Mouse (Mus musculus) MEL-GATA-1-ER (cell line): ENCODE results near the gene Htr1a.
A peak's percentile ranks its signal among the peaks of the same experiment; 100 is the strongest.

Source experiments
- DNase-seq: peaks from one replicate; pipeline ENCODE4 v3.0.0-alpha.2; 2012; ENCODE audit warnings: low read depth; ENCODE audit errors: extremely low read depth

Gene Htr1a

GRCm38 (mm10) chr13:105443339-105443738, at the start of gene Htr1a:
TSS of gene Htr1a (plus strand) at chr13:105443639.
- no peak for DNase-seq

- DNase-seq = no peak
These were observed 31.7 kb upstream of the Htr1a start for GRCm38 (mm10) chr13:105411535-105412326.

DNA sequence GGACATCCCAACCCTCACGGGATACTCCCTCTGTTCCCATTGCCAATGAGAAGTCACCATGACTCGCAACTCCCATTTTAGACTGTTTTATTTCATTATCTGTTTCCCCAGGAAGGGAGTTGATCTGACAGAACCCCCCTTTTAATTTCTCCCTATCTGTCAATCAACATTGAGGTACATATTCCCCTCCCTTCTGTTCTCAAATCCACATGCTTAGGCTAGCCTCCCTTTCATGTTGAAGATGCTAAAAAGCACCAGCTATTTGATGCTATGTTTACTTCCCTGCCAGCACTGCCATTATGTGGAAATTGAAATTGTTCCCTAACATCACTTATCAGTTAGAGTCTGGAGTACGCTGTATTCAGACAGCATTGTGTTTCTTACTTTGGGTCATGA, 31.1 kb upstream of the Htr1a start:
- no peak for DNase-seq

DNA sequence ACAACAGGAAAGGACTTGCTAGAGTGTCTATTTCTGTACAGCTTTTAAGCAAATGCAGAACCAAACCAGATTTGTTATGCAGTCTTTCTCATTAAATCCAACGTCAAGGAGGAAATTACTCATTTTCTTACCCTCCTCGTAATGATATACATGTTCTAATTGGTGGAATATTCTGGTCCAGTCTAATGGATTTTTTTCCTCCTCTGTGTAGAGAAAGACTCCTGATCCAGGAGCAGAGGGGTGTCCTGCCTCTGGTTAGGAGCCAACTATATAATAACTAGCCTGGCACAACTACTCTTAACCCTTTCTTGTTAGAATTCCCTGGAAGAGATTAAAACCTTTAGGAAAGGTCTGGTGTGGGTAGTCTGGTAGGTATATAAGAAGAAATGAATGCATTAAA, 10.3 kb upstream of the Htr1a start:
- DNase-seq = no peak

- DNase-seq = no peak
These were observed 9.8 kb upstream of the Htr1a start for GRCm38 (mm10) chr13:105433630-105434029.

DNA sequence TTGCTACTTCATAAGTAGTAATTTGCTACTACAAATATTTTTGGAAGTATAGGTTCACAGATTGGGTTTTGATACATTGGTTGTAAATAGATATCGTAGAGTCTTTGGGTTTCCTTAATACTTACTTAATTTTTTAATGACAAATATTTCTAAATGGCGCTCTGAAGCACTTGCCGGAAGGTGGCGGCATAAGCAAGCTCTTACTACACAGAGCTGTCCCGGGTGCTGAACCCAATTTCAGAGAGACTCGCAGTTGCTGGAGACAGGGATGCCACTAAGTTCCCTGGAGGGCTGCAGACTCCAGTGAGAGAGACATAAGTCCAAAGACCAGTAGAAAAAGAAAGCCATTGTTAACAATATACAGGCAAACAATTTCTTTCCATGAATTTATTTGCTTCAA, 863 bp upstream of the Htr1a start:
- DNase-seq = peak; percentile 26

GRCm38 (mm10) chr13:105443871-105444237, 415 bp downstream of the Htr1a start:
- DNase-seq = no peak

- no peak for DNase-seq
These were observed 927 bp downstream of the Htr1a start for GRCm38 (mm10) chr13:105444238-105444894.

GRCm38 (mm10) chr13:105444895-105445281, 1.4 kb downstream of the Htr1a start:
- DNase-seq = no peak

GRCm38 (mm10) chr13:105446239-105446638, 2.8 kb downstream of the Htr1a start:
- DNase-seq = no peak

DNA sequence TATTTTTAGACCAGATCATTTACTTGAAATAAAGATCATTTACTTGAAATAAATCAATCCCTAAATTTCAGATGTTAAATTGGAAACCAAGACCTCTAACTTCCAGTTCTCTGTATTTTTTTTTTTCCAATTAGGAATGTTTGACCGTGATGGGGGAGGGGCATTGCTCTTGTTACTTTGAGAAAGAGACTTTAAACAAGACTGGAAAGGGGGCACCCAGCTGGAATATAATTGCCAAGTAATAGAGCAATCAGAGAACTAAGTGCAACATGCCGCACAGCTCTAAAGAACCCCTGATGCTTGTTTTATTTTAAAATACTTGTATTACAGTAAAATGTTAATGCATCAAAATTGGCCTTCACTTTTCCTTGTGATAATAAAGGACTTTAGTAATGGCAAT, 4.3 kb downstream of the Htr1a start:
- no peak for DNase-seq

DNA sequence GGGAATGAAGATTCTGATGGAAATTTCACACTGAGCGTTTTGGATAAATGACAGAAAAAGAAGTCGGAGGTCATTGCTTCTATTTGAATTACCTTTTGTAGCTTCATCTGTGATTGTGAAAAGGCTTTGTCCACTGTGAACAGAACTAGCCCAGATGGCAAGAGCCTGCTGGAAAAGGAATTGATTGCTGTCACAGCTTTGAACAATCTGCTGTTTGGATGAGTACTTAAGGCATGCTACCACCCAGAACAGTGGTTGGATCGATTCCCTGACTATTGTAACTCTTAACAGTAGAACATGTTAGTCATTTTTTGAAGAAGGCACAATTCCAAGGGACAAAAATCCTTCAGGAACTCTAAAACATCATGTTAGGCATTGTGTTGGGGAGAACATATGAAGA, 8.1 kb downstream of the Htr1a start:
- DNase-seq = no peak
